Mouse (Mus musculus) heart, postnatal 0 days (tissue): ENCODE measurements at regions not wholly inside any gene's neighbourhood (a gene's known extent, or its start where the extent isn't known, plus 50 kb on each side); places are given as distances from the start of the nearest gene placed in this dataset.

Experiments used
- CTCF ChIP-seq: IDR thresholded peaks from 2 replicates; pipeline ENCODE4 v1.5.1; 2016; ENCODE audit warnings: antibody characterized with exemption, control low read depth, low read depth
- EP300 ChIP-seq: IDR thresholded peaks from 2 replicates; pipeline ENCODE4 v1.6.1; 2016; ENCODE audit warnings: antibody characterized with exemption, low read depth

DNA sequence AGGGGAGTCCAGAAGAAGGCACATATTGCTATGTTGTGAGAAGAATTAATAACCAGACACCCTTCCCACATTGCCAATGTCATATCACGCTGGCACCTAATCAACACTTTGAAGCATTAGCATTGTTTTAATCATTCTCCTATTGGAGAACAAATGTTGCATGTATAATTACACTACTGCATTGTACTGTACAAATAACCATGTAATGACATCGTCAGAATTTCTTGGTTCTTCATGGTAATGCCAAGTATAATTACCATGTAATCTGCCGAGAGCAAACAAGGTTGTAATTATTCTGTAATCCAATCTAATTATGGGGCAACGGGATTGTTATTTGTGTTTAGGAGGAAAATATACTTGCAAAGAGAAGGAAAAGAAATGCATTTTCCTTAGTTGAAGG lies 196.1 kb downstream of the Insig2 start:
- TF ChIP-seq EP300: no peak
- TF ChIP-seq CTCF: no peak
